Mouse (Mus musculus): ENCODE data around the gene Elob. TPM values are rescaled to one million over a fixed set of nuclear protein-coding genes. Genes with fewer than 3 reads are reported as not detected.

Gene Elob
- polyA plus RNA-seq, 1 experiment from 2014 or later, result 1,362 TPM

DNA sequence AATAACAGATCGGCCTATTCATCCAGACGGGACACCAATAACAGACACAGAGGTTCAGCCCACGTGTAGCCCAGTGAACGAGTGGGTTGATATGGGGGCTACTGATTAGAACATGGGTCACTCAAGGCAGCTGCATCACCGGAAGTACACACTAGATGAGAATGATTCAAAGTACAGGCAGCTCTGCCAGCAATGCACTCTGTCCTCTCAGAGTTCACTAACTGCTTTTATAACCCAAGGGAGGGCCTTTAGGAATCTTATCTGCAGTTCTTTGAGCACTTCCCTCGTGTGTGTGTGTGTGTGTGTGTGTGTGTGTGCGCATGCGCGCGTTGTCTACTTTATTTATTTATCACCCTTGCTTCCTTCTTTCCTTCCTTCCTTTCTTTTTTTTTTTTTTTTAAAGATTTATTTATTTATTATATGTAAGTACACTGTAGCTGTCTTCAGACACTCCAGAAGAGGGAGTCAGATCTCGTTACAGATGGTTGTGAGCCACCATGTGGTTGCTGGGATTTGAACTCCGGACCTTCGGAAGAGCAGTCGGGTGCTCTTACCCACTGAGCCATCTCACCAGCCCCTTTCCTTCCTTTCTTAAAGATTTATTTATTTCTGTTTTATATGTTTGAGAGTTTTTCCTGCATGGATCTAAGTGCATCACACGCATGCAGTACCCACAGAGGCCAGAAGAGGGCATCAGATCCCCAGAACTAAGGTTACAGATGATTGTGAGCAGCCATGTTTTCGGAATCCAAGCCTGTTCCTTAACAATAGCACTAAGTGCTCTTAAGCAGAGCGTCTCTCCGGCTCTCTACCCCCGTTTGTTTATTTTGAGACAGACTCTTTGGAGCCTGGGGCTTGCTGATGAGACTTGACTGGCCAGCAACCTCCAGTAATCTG lies 22.2 kb upstream of the Elob start:
- ATAC-seq (ENCODE audit: low read depth), result no peak
- no peak overlapping the region for H3K9ac ChIP-seq
- H3K27me3 ChIP-seq, result no peaks in the 10 kb centered on the region; the same call in none of the 2 replicates
- no peaks in the 10 kb centered on the region for H3K36me3 ChIP-seq
- H3K9me3 ChIP-seq, result no peaks in the 10 kb centered on the region
- no peak overlapping the region for H3K4me2 ChIP-seq
- H3K4me3 ChIP-seq, result no peak overlapping the region
- H3K27ac ChIP-seq (replicated peaks), result peak overlapping the region; percentile 28; the same call in 1 of the 2 replicates
- 63% methylated on average over 18 of the region's 19 CpGs for WGBS
- no peaks in the 10 kb centered on the region for H3K4me1 ChIP-seq (replicated peaks)

DNA sequence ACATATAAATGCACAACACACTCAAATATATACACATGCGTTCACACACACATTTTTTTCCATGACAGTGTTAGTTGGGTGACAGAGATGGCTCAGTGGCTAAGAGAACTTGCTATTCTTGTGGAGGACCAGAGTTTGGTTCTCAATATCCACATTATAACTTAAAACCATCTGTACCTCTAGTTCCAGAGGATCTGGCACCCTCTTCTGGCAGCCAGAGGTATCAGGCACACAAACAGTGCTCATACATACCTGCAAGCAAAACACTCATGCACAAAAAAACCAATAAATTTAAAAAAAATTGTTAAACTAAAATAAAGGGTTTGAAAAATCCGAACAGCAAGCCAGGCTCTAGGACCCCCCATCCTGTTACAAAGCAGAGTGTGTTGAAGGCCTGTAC lies 21.1 kb upstream of the Elob start:
- Histone ChIP-seq H3K4me2 (no peak overlapping the region), H3K9me3 (no peaks in the 10 kb centered on the region), H3K9ac (no peak overlapping the region), H3K4me3 (no peak overlapping the region), H3K36me3 (no peaks in the 10 kb centered on the region), H3K27me3 (no peaks in the 10 kb centered on the region; the same call in none of the 2 replicates), H3K4me1 (replicated peaks) (no peaks in the 10 kb centered on the region), H3K27ac (replicated peaks) (no peak overlapping the region)
- WGBS, result 62% methylated on average over 2 of the region's 2 CpGs
- no peak for ATAC-seq (ENCODE audit: low read depth)

DNA sequence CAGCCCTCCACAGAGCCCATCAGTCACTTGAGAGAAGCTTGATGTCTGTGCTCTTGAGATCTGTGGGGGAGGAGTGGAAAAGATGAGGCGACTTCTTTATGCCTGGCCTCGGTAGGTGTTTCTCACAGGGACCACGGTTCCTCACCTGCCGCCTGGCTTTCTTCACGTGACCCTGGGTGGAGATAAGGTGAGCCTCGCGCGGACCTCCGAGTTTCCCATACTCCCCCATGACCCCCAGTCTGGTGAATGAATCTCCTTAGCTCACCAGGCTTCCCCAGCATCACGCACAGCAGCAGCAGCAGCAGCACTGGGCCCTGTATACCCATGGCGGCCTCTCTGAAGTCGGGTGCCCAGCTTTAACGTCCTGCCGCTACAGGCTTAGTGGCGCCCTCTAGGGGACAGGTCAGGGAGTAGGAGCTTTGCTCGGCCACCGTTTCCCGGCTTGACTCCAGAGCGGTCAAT lies 14.9 kb upstream of the Elob start, which contains the start of the genes Prss32 and Prss41:
Gene Prss32, plus strand, starts transcription at position 44 of the 462 bp plus-strand sequence.
Gene Prss41, minus strand, starts transcription at position 361 of the 462 bp plus-strand sequence.
- Histone ChIP-seq H3K27ac (replicated peaks) (no peak within 1 kb of the TSS), H3K27me3 (peaks cover 6% of the 10 kb centered on the region), H3K9me3 (no peaks in the 10 kb centered on the region), H3K4me3 (peak within 1 kb of the TSS; percentile 13), H3K4me2 (peak within 1 kb of the TSS; percentile 37), H3K9ac (no peak within 1 kb of the TSS), H3K4me1 (replicated peaks) (0 out of 2 replicates have a peak, but pooled peaks cover 4% of the 10 kb centered on the region), H3K36me3 (no peaks in the 10 kb centered on the region)
- no peak for ATAC-seq (ENCODE audit: low read depth)
- WGBS, result 18% methylated on average over 19 of the region's 19 CpGs

DNA sequence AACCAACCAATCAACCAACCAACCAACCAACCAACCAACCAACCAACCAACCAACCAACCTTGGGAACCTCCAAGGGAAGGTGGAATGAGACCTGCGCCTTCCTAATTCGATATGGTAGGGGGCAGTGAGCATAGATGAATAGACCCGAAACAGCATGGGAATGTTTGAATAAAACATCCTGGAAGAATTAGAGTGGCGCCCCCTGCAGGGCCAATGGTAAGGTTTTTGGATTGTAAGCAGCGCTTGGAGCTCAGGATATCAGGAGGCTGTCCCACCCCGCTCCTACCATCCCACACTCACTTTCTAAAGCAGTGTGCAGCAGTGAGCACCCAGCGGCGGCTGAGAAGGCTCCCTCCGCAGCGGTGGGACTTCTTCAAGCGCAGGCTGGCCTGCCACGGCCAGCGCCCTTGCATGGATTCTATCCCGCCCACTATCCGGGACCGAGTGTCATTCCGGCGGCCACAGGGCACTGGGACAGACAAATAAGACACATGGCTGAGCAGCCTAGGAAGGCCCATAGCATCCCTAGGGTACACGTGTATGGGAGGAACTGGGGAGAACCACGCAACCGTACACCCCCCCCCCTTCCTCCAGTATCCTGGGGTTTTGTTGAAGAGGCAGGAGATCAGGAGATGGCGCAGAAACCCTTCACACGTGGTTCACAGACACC lies 14.3 kb upstream of the Elob start:
- Histone ChIP-seq H3K9me3 (no peaks in the 10 kb centered on the region), H3K27me3 (peaks cover 6% of the 10 kb centered on the region), H3K4me1 (replicated peaks) (0 out of 2 replicates have a peak, but pooled peaks cover 4% of the 10 kb centered on the region), H3K4me2 (peak overlapping the region; percentile 37; the same call in 1 of the 2 replicates), H3K4me3 (0 out of 2 replicates have a peak overlapping the region, but pooled peaks have one; percentile 13), H3K36me3 (no peaks in the 10 kb centered on the region), H3K27ac (replicated peaks) (no peak overlapping the region), H3K9ac (no peak overlapping the region)
- 40% methylated on average over 23 of the region's 23 CpGs for WGBS
- ATAC-seq (ENCODE audit: low read depth), result 0 out of 2 replicates have a peak, but pooled peaks have one; percentile 48

DNA sequence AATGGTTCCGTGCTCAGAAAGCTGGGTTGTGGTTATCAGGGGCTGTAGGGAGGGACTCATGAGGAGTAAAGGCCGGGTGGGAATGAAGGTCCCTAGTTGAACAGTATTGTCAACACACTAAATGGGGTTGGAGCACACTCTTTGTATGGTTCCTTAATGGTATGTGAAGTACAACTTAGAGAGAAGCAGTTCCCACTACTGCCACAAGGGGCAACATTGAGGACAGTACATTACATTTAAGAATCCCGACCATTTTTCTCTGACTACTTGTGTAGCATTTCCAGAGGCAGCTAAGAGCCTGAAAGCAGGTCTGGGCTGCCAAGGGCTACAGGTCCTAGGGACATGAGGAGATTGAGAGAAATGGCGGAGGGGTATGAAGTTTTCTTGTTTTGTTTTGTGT lies 12.2 kb upstream of the Elob start:
- Histone ChIP-seq H3K27me3 (peaks cover 14% of the 10 kb centered on the region; the same call in 1 of the 2 replicates), H3K27ac (replicated peaks) (no peak overlapping the region), H3K4me1 (replicated peaks) (0 out of 2 replicates have a peak, but pooled peaks cover 4% of the 10 kb centered on the region), H3K4me2 (no peak overlapping the region), H3K9ac (no peak overlapping the region), H3K36me3 (no peaks in the 10 kb centered on the region), H3K9me3 (no peaks in the 10 kb centered on the region), H3K4me3 (no peak overlapping the region)
- 33% methylated on average over 4 of the region's 4 CpGs for WGBS
- no peak for ATAC-seq (ENCODE audit: low read depth)

DNA sequence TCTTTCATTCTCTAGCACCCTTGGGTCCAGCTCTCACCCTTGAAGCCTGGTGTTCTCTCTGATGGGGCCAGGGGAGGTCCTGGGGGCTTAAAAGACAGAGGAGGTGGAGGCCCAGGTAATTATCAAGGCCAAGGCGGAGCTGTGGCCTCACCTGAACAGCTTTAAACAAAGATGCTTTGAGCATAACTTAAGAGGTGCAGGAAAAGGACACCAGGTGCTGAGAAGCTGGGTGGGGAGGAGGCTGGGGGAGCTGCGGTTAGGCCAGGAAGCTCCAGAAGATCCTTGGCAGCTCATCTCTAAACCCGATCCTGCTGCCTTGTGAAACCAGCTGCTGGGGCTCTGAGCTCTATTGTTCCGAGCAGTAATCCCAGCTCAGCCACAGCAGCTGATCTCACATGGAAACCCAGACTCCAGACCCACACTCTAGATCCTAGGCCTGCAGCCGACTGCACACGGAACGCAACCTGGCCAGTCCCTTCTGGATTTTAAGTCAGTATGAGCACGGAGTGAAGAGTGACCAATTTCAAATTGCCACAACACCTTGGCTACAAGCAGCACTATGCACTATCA lies 7.2 kb upstream of the Elob start, which contains the start of gene Prss33:
Gene Prss33, minus strand, starts transcription at position 51 of the 570 bp plus-strand sequence.
- Histone ChIP-seq H3K4me2 (no peak within 1 kb of the TSS), H3K4me1 (replicated peaks) (no peaks in the 10 kb centered on the region), H3K27me3 (peaks cover 48% of the 10 kb centered on the region), H3K4me3 (no peak within 1 kb of the TSS), H3K36me3 (no peaks in the 10 kb centered on the region), H3K9me3 (no peaks in the 10 kb centered on the region), H3K27ac (replicated peaks) (no peak within 1 kb of the TSS), H3K9ac (no peak within 1 kb of the TSS)
- WGBS, result 83% methylated on average over 8 of the region's 8 CpGs
- no peak for ATAC-seq (ENCODE audit: low read depth)

DNA sequence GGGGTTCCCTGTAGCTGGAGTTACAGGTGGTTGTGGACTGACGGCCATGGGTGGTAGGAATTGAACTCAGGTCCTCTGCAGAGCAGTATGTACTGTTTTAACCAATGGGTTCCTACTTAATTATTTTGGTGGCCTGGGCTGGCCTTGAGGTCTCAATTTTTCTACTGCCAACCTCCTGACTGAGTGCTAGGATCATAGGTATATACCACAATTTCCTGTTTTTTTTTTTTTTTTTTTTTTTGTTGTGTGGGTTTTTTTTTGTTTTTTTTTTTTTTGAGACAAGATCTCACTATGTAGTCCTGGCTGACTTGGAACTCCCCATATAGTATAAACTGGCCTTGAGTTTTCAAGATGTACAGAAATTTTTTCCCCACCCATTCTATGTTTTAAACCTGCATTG lies 2.3 kb upstream of the Elob start:
- Histone ChIP-seq H3K4me1 (replicated peaks) (peaks cover 25% of the 10 kb centered on the region), H3K27ac (replicated peaks) (no peak overlapping the region), H3K4me2 (no peak overlapping the region), H3K36me3 (peaks cover 11% of the 10 kb centered on the region), H3K9me3 (no peaks in the 10 kb centered on the region), H3K9ac (no peak overlapping the region), H3K27me3 (peaks cover 48% of the 10 kb centered on the region), H3K4me3 (no peak overlapping the region)
- ATAC-seq (ENCODE audit: low read depth), result no peak
- 90% methylated on average over 1 of the region's 1 CpGs for WGBS

DNA sequence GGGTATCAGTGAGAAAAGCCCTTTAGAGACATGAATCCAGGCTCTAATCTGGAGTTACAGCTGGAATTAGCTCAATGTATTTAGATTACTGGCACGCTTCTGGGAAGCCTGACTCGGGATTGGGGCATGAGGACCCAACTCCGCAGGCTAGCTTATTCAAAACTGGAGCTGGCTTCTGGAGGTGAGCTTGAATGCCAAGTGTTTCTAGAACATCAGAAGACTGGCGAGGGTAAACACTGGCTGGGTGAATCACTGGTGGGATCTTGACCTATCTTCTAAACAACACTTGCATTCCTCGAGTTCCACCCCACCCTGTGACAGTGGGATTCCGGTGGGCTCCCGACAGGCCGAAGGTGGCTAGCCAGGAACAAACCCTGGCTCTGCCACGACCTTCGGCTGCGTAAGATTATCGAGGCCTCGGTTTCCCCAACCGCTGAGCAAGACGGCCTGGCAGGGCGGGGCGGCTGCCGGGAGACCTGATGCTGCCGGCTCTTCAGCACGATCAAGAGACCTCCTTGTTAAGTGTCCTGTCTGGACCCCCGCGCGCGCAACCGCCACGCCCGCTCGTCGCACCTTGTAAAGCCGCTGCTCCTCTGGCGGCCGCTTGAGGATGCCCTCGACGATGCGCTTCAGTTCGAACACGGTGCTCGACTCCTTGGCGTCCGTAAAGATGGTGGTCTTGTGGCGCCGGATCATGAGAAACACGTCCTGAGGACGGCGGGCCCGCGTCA lies 500 bp downstream of the Elob start:
- Histone ChIP-seq H3K9ac (peak overlapping the region; percentile 90), H3K36me3 (peaks cover 39% of the 10 kb centered on the region), H3K27ac (replicated peaks) (peak overlapping the region; percentile 95), H3K4me1 (replicated peaks) (peaks cover 27% of the 10 kb centered on the region), H3K4me2 (peak overlapping the region; percentile 84), H3K27me3 (peaks cover 28% of the 10 kb centered on the region), H3K4me3 (peak overlapping the region; percentile 89), H3K9me3 (no peaks in the 10 kb centered on the region)
- under 1% methylated on average over 47 of the region's 47 CpGs for WGBS
- peak; percentile 80 for ATAC-seq (ENCODE audit: low read depth)

DNA sequence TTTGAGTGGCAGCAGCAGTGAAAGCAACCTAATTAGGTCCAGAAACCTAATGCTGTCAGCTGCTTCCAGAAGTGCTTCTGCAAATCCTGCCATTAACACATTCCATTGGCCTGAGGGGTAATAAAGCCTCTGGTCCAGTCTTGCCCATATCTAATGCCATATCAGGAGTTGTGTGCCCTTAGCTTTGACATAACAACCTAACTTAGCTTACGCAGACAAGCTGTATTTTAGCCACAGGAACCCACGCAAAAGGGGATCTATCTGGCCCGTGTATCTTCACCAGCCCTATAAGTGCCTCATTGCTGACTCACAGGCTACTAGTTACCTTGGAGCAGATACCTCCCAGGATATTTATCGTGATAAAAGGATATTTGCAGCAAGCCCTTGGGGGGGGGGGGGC lies 3.3 kb downstream of the Elob start:
- Histone ChIP-seq H3K4me2 (no peak overlapping the region), H3K27me3 (0 out of 2 replicates have a peak, but pooled peaks cover 2% of the 10 kb centered on the region), H3K4me1 (replicated peaks) (peaks cover 27% of the 10 kb centered on the region), H3K9ac (no peak overlapping the region), H3K27ac (replicated peaks) (no peak overlapping the region), H3K36me3 (peaks cover 67% of the 10 kb centered on the region), H3K4me3 (no peak overlapping the region), H3K9me3 (no peaks in the 10 kb centered on the region)
- ATAC-seq (ENCODE audit: low read depth), result no peak
- WGBS, result 87% methylated on average over 4 of the region's 4 CpGs

DNA sequence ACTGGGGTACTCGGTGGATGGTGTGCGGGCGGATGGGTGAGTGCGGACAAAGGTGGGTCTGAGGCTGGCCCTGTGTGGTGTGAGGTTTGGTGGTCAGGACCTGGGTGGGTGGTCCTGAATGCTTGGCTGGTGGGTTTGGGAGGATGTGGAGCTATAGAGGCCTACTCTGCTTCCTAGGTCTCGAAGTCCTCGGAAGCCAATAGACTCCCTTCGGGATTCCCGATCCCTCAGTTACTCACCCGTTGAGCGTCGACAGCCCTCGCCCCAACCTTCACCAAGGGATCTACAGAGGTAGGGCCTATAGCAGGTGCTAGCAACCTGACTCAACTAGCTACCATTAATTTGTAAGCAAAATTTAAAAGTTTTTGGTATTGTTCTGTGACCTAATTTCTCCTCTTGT lies 5.3 kb downstream of the Elob start:
- H3K27ac ChIP-seq (replicated peaks), result no peak overlapping the region
- no peak overlapping the region for H3K4me3 ChIP-seq
- H3K36me3 ChIP-seq, result peaks cover 87% of the 10 kb centered on the region
- WGBS, result 89% methylated on average over 12 of the region's 12 CpGs
- peaks cover 23% of the 10 kb centered on the region for H3K4me1 ChIP-seq (replicated peaks)
- peaks cover 11% of the 10 kb centered on the region for H3K9me3 ChIP-seq
- H3K27me3 ChIP-seq, result no peaks in the 10 kb centered on the region
- H3K4me2 ChIP-seq, result no peak overlapping the region
- no peak overlapping the region for H3K9ac ChIP-seq
- no peak for ATAC-seq (ENCODE audit: low read depth)

DNA sequence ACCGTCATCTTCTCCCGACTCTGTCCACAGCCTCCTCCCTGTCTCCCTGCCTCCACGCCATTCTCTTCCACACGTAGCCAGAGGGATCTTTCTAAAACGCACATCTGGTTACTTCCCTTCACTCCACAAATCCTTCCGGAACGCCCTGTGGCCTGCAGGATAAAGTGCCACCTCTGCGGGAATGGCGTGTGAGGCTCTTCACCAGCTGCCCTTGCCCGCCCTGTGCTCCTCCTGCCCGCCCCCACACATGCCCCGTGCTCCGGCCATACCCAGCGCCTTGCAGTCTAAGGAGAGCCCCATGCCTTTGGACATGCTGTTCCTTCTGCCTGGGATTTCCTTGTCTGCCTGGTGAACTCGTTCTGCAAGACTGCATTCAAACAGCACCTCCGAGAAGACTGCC lies 5.9 kb downstream of the Elob start:
- H3K9ac ChIP-seq, result no peak overlapping the region
- ATAC-seq (ENCODE audit: low read depth), result 0 out of 2 replicates have a peak, but pooled peaks have one; percentile 6
- H3K36me3 ChIP-seq, result peaks cover 93% of the 10 kb centered on the region
- peaks cover 20% of the 10 kb centered on the region for H3K4me1 ChIP-seq (replicated peaks)
- H3K27me3 ChIP-seq, result no peaks in the 10 kb centered on the region
- 85% methylated on average over 16 of the region's 16 CpGs for WGBS
- H3K27ac ChIP-seq (replicated peaks), result no peak overlapping the region
- no peak overlapping the region for H3K4me3 ChIP-seq
- no peak overlapping the region for H3K4me2 ChIP-seq
- H3K9me3 ChIP-seq, result peaks cover 14% of the 10 kb centered on the region

Measured in neural tube, embryonic 13.5 days (tissue).